Mouse (Mus musculus) megakaryocyte, embryonic 14.5 days (primary cell): Measurements from ENCODE around the gene Mfsd4a. TPM values are rescaled to one million over a fixed set of nuclear protein-coding genes. Genes with fewer than 3 reads are reported as not detected.

ENCODE experiments used
- H3K27me3 ChIP-seq: replicated peaks from 2 replicates; pipeline ENCODE3; 2012; ENCODE audit warnings: inconsistent platforms
- H3K36me3 ChIP-seq: replicated peaks from 2 replicates; pipeline ENCODE3; 2012; ENCODE audit warnings: low read length, inconsistent platforms, mixed read lengths
- H3K4me1 ChIP-seq: 2 replicates; pipeline ENCODE4 v1.6.1; 2012; ENCODE audit warnings: inconsistent platforms
- H3K4me3 ChIP-seq: replicated peaks from 2 replicates; pipeline ENCODE3; 2012; ENCODE audit warnings: moderate library complexity, mild to moderate bottlenecking, inconsistent platforms
- H3K9me3 ChIP-seq: 2 replicates; pipeline ENCODE4 v1.6.1; 2012; ENCODE audit warnings: inconsistent platforms
- FLI1 ChIP-seq: IDR thresholded peaks from 2 replicates; pipeline ENCODE4 v1.6.1; 2012; ENCODE audit warnings: low read length, inconsistent platforms, mixed read lengths
- GATA1 ChIP-seq: IDR thresholded peaks from 3 replicates; pipeline ENCODE4 v1.6.1; 2012; ENCODE audit warnings: mixed read lengths, low read length, inconsistent platforms, borderline replicate concordance
- polyA plus RNA-seq: library from polyadenylated mRNA; stranded (reverse); fragments of >175 nt; gene quantifications from 2 replicates; pipeline ENCODE4 v1.2.3, GENCODE M21; 2012; ENCODE audit warnings: low replicate concordance; ENCODE audit not compliant: insufficient read depth

Mfsd4a gene
- polyA plus RNA-seq, 1 experiment = not detected

GRCm38 (mm10) chr1:131973991-131974390 is 93.9 kb downstream of the Mfsd4a start:
- no peak overlapping the region for H3K4me3 ChIP-seq
- no peaks in the 10 kb centered on the region for H3K36me3 ChIP-seq
- H3K27me3 ChIP-seq = peaks cover 95% of the 10 kb centered on the region

More at GRCm38 (mm10) chr1:131973991-131974390, 93.9 kb downstream of the Mfsd4a start:
- Histone ChIP-seq H3K9me3 (no peaks in the 10 kb centered on the region), H3K4me1 (peaks cover 8% of the 10 kb centered on the region)
- TF ChIP-seq FLI1 (no peak), GATA1 (no peak)

Other genes with a start within 250 kb of the Mfsd4a start
- 8.1 and 16.5 TPM in 2 replicates for gene Slc41a1, start 240.6 kb downstream of the Mfsd4a start, polyA plus RNA-seq
- gene Rab29, start 200.8 kb downstream of the Mfsd4a start, polyA plus RNA-seq = 8.8 TPM in 1 of 2 replicates, not detected in the other
- 6.3 and 16.9 TPM in 2 replicates for gene Nucks1, start 157.5 kb downstream of the Mfsd4a start, polyA plus RNA-seq
- gene Slc45a3, start 105.1 kb downstream of the Mfsd4a start, polyA plus RNA-seq = 1.1 TPM in 1 of 2 replicates, not detected in the other
- 1.6 and 2.2 TPM in 2 replicates for gene Elk4, start 60.5 kb downstream of the Mfsd4a start, polyA plus RNA-seq
- 4.2 and 28.8 TPM in 2 replicates for gene Cdk18, start 71.6 kb upstream of the Mfsd4a start, polyA plus RNA-seq
- gene Lemd1, start 123.4 kb upstream of the Mfsd4a start, polyA plus RNA-seq = 2.3 TPM in 1 of 2 replicates, not detected in the other
- not detected in 2 replicates for gene AC124108.1, start 123.4 kb upstream of the Mfsd4a start, polyA plus RNA-seq
- not detected in 2 replicates for gene Gm10188, start 161.7 kb upstream of the Mfsd4a start, polyA plus RNA-seq
- gene Klhdc8a, start 230.6 kb upstream of the Mfsd4a start, polyA plus RNA-seq = not detected in 2 replicates
- 1.3 and 1.7 TPM in 2 replicates for gene Nuak2, start 248.1 kb upstream of the Mfsd4a start, polyA plus RNA-seq